Mouse (Mus musculus) CH12.LX (cell line): ENCODE measurements at regions not wholly inside any gene's neighbourhood (a gene's known extent, or its start where the extent isn't known, plus 50 kb on each side); places are given as distances from the start of the nearest gene placed in this dataset.

Experiments
- CTCF ChIP-seq, 2 experiments: IDR thresholded peaks in 1 of 2; conservative IDR thresholded peaks in 1 of 2; 2 replicates each; pipeline ENCODE4 v1.5.1; 2011 to 2012; ENCODE audit warnings: low read depth in 2 of 2, low read length in 2 of 2, improper control_type of control experiment in 1 of 2, inconsistent platforms in 1 of 2, mild to moderate bottlenecking in 1 of 2, moderate library complexity in 1 of 2
- MXI1 ChIP-seq: IDR thresholded peaks from 2 replicates; pipeline ENCODE4 v1.6.1; 2011; ENCODE audit warnings: mild to moderate bottlenecking, low read depth, low read length, improper control_type of control experiment
- NELFE ChIP-seq: IDR thresholded peaks from 2 replicates; pipeline ENCODE4 v1.6.1; 2011; ENCODE audit warnings: low read depth, low read length, improper control_type of control experiment

DNA sequence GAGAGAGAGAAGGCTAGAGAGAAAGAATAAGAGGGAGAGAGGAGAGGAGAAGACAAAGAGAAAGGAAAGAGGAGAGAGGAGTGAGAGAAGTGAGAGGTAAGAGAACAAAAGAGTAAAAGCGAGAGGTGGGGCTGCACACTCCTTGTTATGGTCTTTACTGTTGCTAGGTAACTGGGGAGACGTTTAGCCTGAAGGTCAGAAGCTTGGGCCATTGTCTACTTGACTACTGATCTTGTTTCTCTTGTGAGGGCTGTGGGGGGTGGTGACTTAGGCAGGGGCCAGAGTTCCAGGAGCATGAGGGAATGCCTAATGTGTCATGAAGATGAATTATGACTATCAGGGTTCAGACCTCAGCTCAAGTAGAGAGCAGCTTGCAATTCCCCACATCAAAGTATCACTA is 71.6 kb upstream of the Tusc1 start:
- TF ChIP-seq MXI1 (no peak), CTCF (conservative IDR thresholded peaks at IDR 0.05 in 1 of 2, IDR thresholded peaks at IDR 0.05 in 1 of 2; ENCODE audit: low read depth in 2 of 2, low read length in 2 of 2) (no peak), NELFE (no peak)
